Mouse (Mus musculus) limb, embryonic 13.5 days (tissue): ENCODE measurements around the gene Ube2l3. TPM values are rescaled to one million over a fixed set of nuclear protein-coding genes. Genes with fewer than 3 reads are reported as not detected.
"Not testable (repeated sequence)": the region's sequence is repeated elsewhere in the genome, so short reads cannot be mapped to it uniquely, and the experiment has no call there.

Source experiments
- ATAC-seq: fragments of 200-750 bp; cut with Nextera tagmentation; 2 replicates; pipeline ENCODE4 v1.8.0; 2017; ENCODE audit warnings: low read depth, moderate number of reproducible peaks, moderate TSS enrichment; ENCODE audit not compliant: low FRiP score
- H3K27ac ChIP-seq: fragments of 300-500 bp; sonication (generic); 2 replicates; pipeline ENCODE4 v1.5.1; 2015; ENCODE audit warnings: inconsistent platforms, mild to moderate bottlenecking, moderate library complexity
- H3K27me3 ChIP-seq: fragments of 300-500 bp; sonication (generic); 2 replicates; pipeline ENCODE4 v1.6.1; 2015; ENCODE audit warnings: mild to moderate bottlenecking, inconsistent platforms
- H3K36me3 ChIP-seq: fragments of 300-500 bp; sonication (generic); 2 replicates; pipeline ENCODE4 v1.6.1; 2015; ENCODE audit warnings: inconsistent platforms, mild to moderate bottlenecking, moderate library complexity
- H3K4me1 ChIP-seq: fragments of 300-500 bp; sonication (generic); 2 replicates; pipeline ENCODE4 v1.6.1; 2015; ENCODE audit warnings: inconsistent platforms
- H3K4me2 ChIP-seq: fragments of 300-500 bp; sonication (generic); replicated peaks from 2 replicates; pipeline ENCODE4 v1.6.1; 2015; ENCODE audit warnings: inconsistent platforms, mild to moderate bottlenecking, moderate library complexity
- H3K4me3 ChIP-seq: fragments of 300-500 bp; sonication (generic); 2 replicates; pipeline ENCODE4 v1.5.1; 2015; ENCODE audit warnings: moderate library complexity, mild to moderate bottlenecking, inconsistent platforms
- H3K9ac ChIP-seq: fragments of 300-500 bp; sonication (generic); 2 replicates; pipeline ENCODE4 v1.6.1; 2015; ENCODE audit warnings: mild to moderate bottlenecking, inconsistent platforms
- H3K9me3 ChIP-seq: fragments of 300-500 bp; sonication (generic); 2 replicates; pipeline ENCODE4 v1.6.1; 2016; ENCODE audit warnings: inconsistent platforms
- WGBS: fragments of 180-500 bp; shearing (Covaris S2); methylation state at CpG from one replicate; pipeline ENCODE4 v1.1.7; 2015; 5-methylcytosine and 5-hydroxymethylcytosine counted together
- polyA plus RNA-seq: library from polyadenylated mRNA; unstranded; fragments of >200 nt; fragmentation: Nextera tagmentation; extraction: Ambion mirVana; gene quantifications from 2 replicates; pipeline ENCODE4 v1.2.1, GENCODE M21; 2015

Ube2l3 gene
- polyA plus RNA-seq, 1 experiment from 2014 or later = 360 TPM

DNA sequence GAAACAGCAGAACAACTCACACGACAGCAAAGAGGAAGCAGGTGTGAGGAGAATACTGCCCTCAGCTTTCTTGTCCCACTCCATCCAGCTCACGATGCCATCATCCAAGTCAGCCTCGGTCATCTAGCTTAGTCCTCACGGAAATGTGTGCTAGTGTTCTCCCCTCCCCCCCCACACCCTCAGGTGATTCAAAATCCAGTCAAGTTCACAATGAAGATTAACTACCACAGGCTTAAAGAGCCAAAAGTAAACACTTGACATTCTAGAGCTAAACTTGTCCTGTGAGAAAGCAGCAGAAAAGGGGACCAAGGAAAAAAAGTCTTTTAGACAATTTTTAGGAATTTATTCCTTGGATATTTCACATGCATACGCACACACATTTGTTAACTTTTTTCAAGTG is 34.4 kb downstream of the Ube2l3 start:
- no peak for ATAC-seq
- 92% methylated on average over 5 of the region's 5 CpGs for WGBS
- no peaks in the 10 kb centered on the region for H3K27me3 ChIP-seq

DNA sequence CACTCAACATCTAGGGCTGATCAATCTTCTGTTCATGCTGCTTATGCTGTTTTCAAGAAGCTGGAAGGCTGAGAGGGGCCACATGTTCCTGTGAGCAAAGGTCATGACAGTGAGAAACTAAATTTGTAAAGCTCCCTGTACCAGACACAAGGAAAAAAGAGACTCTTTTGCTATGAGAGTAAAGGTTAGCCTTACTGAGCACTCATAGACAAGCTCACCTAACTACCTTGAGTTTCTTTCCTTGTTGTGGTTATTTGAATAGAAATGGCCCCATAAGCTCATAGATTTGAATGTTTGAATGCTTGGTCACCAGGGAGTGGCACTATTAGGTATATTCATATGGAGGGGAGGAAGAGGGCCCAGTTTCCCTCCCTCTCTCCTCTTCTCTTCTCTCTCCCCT is 35.3 kb downstream of the Ube2l3 start:
- Histone ChIP-seq H3K27ac (no peak overlapping the region), H3K27me3 (no peaks in the 10 kb centered on the region), H3K4me1 (no peaks in the 10 kb centered on the region), H3K4me2 (no peak overlapping the region), H3K4me3 (no peak overlapping the region), H3K36me3 (peaks cover 70% of the 10 kb centered on the region), H3K9me3 (no peaks in the 10 kb centered on the region), H3K9ac (no peak overlapping the region)
- ATAC-seq = no peak

More for the DNA sequence above, 34.4 kb downstream of the Ube2l3 start:
- Histone ChIP-seq H3K27ac (no peak overlapping the region), H3K4me1 (no peaks in the 10 kb centered on the region), H3K4me2 (no peak overlapping the region), H3K9ac (no peak overlapping the region), H3K9me3 (no peaks in the 10 kb centered on the region), H3K36me3 (peaks cover 73% of the 10 kb centered on the region), H3K4me3 (no peak overlapping the region)

DNA sequence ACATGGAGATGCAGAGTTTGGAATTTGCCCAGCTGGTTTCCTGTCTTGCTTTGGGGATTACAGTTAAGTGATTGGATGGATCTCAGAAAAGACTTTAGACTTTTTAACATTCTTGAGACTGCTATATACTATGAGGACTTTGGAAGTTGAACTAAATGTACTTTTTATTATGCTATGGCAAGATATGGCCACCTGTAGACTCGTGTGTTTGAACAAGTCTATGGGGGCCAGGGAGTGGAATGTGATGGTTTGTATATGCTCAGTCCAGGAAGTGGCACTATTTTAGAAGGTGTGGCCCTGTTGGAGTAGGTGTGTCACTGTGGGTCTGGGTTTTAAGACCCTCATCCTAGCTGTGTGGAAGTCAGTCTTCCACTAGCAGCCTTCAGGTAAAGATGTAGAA is 37.0 kb downstream of the Ube2l3 start:
- WGBS = 93% methylated on average over 1 of the region's 1 CpGs
- not testable (repeated sequence) for H3K9me3 ChIP-seq, H3K27ac ChIP-seq, H3K4me2 ChIP-seq, H3K4me3 ChIP-seq, H3K9ac ChIP-seq, ATAC-seq, H3K27me3 ChIP-seq, H3K4me1 ChIP-seq
- H3K36me3 ChIP-seq = peaks cover 65% of the 10 kb centered on the region

DNA sequence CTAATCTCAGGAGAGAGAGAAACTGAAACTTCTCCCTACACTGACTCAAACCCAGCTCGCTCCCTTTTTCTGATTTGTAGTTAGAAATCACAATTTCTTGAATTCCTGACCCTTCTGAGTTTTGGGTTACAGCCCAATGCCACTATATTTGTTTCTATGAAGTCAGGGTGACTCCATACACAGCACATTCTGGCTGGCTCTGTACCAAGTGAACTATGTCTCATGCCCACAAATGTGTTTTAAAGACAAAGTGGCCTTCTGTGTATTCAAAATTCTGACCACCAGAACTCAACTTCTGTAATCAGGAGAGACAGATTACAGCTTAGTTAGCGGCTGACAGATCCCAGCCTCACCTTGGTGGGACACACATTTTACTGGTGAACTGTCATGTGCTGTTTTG is 48.1 kb downstream of the Ube2l3 start:
- Histone ChIP-seq H3K9me3 (no peaks in the 10 kb centered on the region), H3K4me3 (no peak overlapping the region), H3K36me3 (peaks cover 79% of the 10 kb centered on the region), H3K9ac (no peak overlapping the region), H3K27me3 (no peaks in the 10 kb centered on the region), H3K27ac (no peak overlapping the region), H3K4me2 (no peak overlapping the region), H3K4me1 (no peaks in the 10 kb centered on the region)
- WGBS = 91% methylated on average over 2 of the region's 2 CpGs
- no peak for ATAC-seq

DNA sequence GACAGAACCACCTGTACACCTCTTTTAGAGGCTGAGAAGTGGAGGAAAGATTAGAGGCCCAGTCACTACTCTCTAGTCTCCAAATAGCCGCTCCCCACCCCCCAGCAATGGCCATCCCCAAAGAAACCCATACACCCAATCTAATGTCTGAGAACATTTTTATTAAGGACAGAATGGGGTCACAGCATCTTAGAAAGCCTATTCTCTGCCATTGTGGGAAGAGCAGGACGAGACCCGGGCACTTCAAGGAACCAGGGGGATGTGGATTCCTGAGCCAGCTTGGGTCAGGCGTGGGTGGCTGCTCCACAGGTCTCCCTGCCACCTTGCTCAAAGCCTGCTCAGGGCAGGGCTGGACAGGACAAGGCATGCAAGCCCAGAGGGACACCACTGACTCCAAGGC is 50.6 kb downstream of the Ube2l3 start:
- Histone ChIP-seq H3K4me3 (no peak overlapping the region), H3K27me3 (peaks cover 19% of the 10 kb centered on the region), H3K4me2 (no peak overlapping the region), H3K9me3 (no peaks in the 10 kb centered on the region), H3K4me1 (peaks cover 16% of the 10 kb centered on the region), H3K27ac (no peak overlapping the region), H3K9ac (no peak overlapping the region), H3K36me3 (peaks cover 55% of the 10 kb centered on the region)
- ATAC-seq = no peak
- WGBS = 95% methylated on average over 4 of the region's 4 CpGs

DNA sequence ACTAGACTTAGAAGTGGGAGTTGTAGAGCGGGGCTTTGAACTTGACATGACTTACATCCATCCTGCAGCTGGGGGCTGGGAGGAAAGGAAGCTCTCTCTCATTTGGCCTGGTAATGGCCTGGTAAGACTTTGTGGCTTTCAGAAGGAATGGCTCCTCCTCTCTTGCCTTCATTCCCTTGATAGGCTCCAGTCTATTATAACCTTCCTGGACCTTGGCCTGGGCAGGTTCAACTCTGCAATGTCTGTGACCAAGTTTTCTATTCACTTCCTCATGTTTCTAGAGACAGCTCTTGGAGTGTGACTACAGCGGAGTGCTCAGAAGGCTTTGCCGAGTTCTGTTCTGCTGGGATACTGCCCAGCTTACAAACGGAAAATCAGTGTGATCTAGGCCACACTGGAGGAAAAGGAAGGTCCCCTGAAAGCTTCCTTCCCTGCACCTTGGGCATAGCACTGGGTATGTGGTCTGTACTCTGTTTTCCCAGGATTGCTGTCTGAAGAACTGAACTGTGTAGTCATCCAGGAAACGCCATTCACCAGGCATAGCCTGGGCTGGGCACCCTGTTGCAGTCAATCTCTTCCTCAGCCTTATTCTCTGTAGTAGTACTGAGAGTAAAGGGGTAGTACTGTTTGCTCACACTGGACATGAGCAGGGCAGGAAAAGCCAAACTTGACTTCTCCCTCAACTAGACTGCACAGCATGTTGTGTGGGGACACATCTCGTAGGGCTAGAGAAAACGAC is 51.8 kb downstream of the Ube2l3 start:
- Histone ChIP-seq H3K4me3 (no peak overlapping the region), H3K27ac (no peak overlapping the region), H3K4me2 (no peak overlapping the region), H3K9me3 (no peaks in the 10 kb centered on the region), H3K27me3 (peaks cover 19% of the 10 kb centered on the region), H3K9ac (no peak overlapping the region), H3K36me3 (peaks cover 46% of the 10 kb centered on the region), H3K4me1 (peaks cover 16% of the 10 kb centered on the region)
- ATAC-seq = no peak
- WGBS = 80% methylated on average over 7 of the region's 7 CpGs

DNA sequence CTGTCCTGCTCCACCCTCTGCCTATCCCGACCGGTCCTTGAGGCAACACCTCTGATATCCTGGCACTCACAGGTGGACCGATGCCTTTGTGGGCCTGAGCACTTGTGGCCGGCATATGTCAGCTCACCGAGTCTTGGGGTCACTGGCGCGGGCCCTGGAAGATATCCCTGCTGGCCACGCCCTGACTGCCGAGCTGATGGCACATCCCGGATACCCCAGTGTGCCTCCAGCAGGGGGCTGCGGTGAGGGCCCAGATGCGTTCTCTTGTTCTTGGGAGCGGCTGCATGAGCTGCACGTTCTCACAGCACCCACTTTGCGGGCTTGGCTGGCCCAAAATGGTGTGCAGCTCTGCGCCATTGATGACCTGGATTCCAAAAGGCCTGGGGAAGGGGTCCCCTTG is 54.4 kb downstream of the Ube2l3 start:
- Histone ChIP-seq H3K4me1 (peaks cover 16% of the 10 kb centered on the region), H3K27ac (no peak overlapping the region), H3K36me3 (peaks cover 24% of the 10 kb centered on the region), H3K9ac (no peak overlapping the region), H3K4me2 (peak overlapping the region; percentile 97), H3K9me3 (no peaks in the 10 kb centered on the region), H3K27me3 (peaks cover 19% of the 10 kb centered on the region), H3K4me3 (peak overlapping the region; percentile 55)
- 7% methylated on average over 16 of the region's 16 CpGs for WGBS
- ATAC-seq = no peak

DNA sequence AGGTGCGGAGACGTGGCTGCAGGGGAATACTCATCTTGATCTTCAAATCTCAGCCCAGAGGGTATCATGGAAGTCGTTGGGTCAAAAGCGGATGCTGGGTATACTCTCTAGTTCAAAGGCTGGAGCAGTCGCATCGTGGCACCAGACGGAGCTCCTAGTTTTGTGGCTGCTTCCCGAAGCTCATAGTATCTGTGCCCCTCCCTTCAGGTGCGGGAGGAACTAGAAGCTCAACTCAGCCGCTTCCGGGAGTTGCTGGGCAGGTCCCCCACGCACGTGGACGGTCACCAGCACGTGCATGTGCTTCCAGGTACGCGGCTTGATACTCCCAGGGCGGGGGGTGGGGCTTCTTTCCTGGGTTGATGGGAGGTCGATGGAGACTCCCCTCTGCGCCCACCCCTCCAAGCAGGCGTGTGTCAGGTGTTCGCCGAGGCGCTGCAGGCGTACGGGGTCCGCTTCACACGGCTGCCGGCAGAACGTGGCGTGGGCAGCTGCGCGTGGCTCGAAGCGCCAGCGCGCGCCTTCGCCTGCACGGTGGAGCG is 55.0 kb downstream of the Ube2l3 start:
- Histone ChIP-seq H3K9ac (peak overlapping the region; percentile 70), H3K27me3 (peaks cover 19% of the 10 kb centered on the region), H3K4me2 (peak overlapping the region; percentile 97), H3K27ac (no peak overlapping the region), H3K4me3 (peak overlapping the region; percentile 55), H3K36me3 (peaks cover 18% of the 10 kb centered on the region), H3K4me1 (peaks cover 16% of the 10 kb centered on the region), H3K9me3 (no peaks in the 10 kb centered on the region)
- WGBS = under 1% methylated on average over 39 of the region's 41 CpGs
- peak; percentile 22 for ATAC-seq

DNA sequence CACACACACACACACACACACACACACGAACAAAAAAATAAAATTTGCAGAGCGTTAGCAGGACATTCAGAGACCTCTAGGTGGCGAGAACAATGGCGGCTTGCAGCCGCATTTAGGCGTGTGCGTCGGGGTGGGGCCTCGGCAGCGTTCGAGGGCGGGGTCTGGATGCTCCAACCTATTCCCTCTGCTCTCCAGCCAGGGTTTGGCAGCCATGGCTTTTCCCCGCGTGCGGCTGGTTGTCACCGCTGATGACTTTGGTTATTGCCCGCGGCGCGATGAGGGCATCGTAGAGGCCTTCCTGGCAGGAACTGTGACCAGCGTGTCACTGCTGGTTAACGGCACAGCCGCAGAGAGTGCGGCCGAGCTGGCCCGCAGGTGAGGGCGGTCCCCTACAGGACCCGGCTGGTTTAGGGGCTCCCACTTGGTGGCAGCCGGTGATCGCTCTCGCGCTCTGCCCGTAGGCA is 55.6 kb downstream of the Ube2l3 start, which contains the start of gene Ccdc116:
Ccdc116 (minus strand) TSS at position 458 of the 464 bp plus-strand sequence.
- peak within 1 kb of the TSS; percentile 97 for H3K4me2 ChIP-seq
- peak within 1 kb of the TSS; percentile 70 for H3K9ac ChIP-seq
- H3K27me3 ChIP-seq = peaks cover 19% of the 10 kb centered on the region
- H3K36me3 ChIP-seq = peaks cover 11% of the 10 kb centered on the region
- no peak within 1 kb of the TSS for H3K27ac ChIP-seq
- 0% methylated on average over 34 of the region's 34 CpGs for WGBS
- ATAC-seq = peak; percentile 87
- H3K9me3 ChIP-seq = no peaks in the 10 kb centered on the region
- peak within 1 kb of the TSS; percentile 55 for H3K4me3 ChIP-seq
- peaks cover 16% of the 10 kb centered on the region for H3K4me1 ChIP-seq

DNA sequence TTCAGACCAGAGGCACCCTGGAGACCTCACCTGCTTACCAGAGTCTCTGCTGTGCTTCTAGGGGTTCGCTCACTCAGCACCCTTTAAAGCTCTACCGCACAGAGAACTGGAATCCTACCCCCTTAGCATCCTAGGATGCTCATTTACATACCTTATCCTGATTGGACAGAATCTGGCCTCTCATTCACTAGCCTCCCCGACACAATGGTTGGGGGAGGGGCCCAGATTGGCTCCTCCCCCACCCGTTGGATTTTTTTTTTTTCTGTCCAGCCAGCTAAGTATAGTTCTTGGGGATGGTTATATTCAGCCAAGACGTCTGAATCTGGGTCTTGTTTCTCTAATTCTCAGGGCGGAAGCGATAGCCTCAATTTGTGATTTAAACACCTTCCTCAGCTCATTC is 58.1 kb downstream of the Ube2l3 start, which contains the start of gene Ydjc:
Ydjc (plus strand) TSS at position 283 of the 400 bp plus-strand sequence.
- H3K27ac ChIP-seq = no peak within 1 kb of the TSS
- no peak for ATAC-seq
- H3K36me3 ChIP-seq = no peaks in the 10 kb centered on the region
- H3K4me1 ChIP-seq = peaks cover 16% of the 10 kb centered on the region
- no peaks in the 10 kb centered on the region for H3K9me3 ChIP-seq
- no peak within 1 kb of the TSS for H3K4me3 ChIP-seq
- peaks cover 19% of the 10 kb centered on the region for H3K27me3 ChIP-seq
- no peak within 1 kb of the TSS for H3K9ac ChIP-seq
- 16% methylated on average over 7 of the region's 7 CpGs for WGBS
- no peak within 1 kb of the TSS for H3K4me2 ChIP-seq

DNA sequence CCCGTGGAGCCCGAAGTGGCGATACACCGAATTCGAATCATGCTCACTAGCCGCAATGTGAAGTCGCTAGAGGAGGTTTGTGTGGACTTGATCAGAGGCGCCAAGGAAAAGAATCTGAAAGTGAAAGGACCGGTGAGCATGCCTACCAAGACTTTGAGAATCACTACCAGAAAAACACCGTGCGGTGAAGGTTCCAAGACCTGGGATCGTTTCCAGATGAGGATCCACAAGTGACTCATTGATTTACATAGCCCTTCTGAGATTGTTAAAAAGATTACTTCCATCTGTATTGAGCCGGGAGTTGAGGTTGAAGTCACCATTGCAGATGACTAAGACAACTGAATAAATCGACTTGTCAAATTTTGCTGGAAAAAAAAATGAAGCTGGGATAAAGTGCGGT is 65.1 kb downstream of the Ube2l3 start:
- no peak overlapping the region for H3K4me2 ChIP-seq
- 74% methylated on average over 15 of the region's 15 CpGs for WGBS
- no peaks in the 10 kb centered on the region for H3K27me3 ChIP-seq

DNA sequence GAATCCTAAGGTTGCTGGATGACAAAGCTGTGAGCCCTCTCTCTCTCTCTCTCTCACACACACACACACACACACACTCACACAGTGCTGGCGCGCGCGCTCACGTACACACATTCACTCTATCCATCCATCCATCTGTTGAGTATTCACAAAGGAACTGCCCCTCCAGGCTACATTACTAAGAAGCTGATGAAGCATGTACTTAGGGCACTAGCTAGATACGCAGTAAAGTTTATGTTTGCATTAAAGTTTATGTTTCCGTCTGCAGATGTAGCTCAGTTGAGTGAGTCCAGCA is 69.6 kb downstream of the Ube2l3 start:
- H3K4me2 ChIP-seq = peak overlapping the region; percentile 98
- ATAC-seq = no peak

More for the DNA sequence above, 65.1 kb downstream of the Ube2l3 start:
- no peaks in the 10 kb centered on the region for H3K36me3 ChIP-seq
- H3K4me1 ChIP-seq = 0 out of 2 replicates have a peak, but pooled peaks cover 6% of the 10 kb centered on the region
- ATAC-seq = no peak
- H3K27ac ChIP-seq = no peak overlapping the region
- H3K9ac ChIP-seq = no peak overlapping the region
- no peaks in the 10 kb centered on the region for H3K9me3 ChIP-seq
- H3K4me3 ChIP-seq = no peak overlapping the region

More for the DNA sequence above, 69.6 kb downstream of the Ube2l3 start:
- H3K27ac ChIP-seq = no peak overlapping the region
- no peaks in the 10 kb centered on the region for H3K9me3 ChIP-seq
- no peaks in the 10 kb centered on the region for H3K27me3 ChIP-seq
- H3K9ac ChIP-seq = peak overlapping the region; percentile 50; the same call in 1 of the 2 replicates
- H3K36me3 ChIP-seq = no peaks in the 10 kb centered on the region
- H3K4me3 ChIP-seq = peak overlapping the region; percentile 81
- WGBS = 32% methylated on average over 7 of the region's 7 CpGs
- H3K4me1 ChIP-seq = peaks cover 18% of the 10 kb centered on the region
